Mouse (Mus musculus) stomach, embryonic 15.5 days (tissue): ENCODE data around the gene Wnt2. TPM values are rescaled to one million over a fixed set of nuclear protein-coding genes. Genes with fewer than 3 reads are reported as not detected.

Experiments used
- ATAC-seq: fragments of 200-750 bp; cut with Nextera tagmentation; 2 replicates; pipeline ENCODE4 v1.8.0; 2017; ENCODE audit warnings: low read depth, moderate number of reproducible peaks, moderate TSS enrichment; ENCODE audit not compliant: insufficient read depth, low FRiP score
- H3K27ac ChIP-seq: fragments of 300-500 bp; sonication (generic); 2 replicates; pipeline ENCODE4 v1.5.1; 2015; ENCODE audit warnings: mild to moderate bottlenecking, inconsistent platforms
- H3K27me3 ChIP-seq: fragments of 300-500 bp; sonication (generic); replicated peaks from 2 replicates; pipeline ENCODE4 v1.6.1; 2015; ENCODE audit warnings: inconsistent platforms
- H3K36me3 ChIP-seq: fragments of 300-500 bp; sonication (generic); 2 replicates; pipeline ENCODE4 v1.6.1; 2015; ENCODE audit warnings: inconsistent platforms
- H3K4me1 ChIP-seq: fragments of 300-500 bp; sonication (generic); 2 replicates; pipeline ENCODE4 v1.6.1; 2015; ENCODE audit warnings: inconsistent platforms
- H3K4me2 ChIP-seq: fragments of 300-500 bp; sonication (generic); 2 replicates; pipeline ENCODE4 v1.6.1; 2015; ENCODE audit warnings: mild to moderate bottlenecking, inconsistent platforms
- H3K4me3 ChIP-seq: fragments of 300-500 bp; sonication (generic); replicated peaks from 2 replicates; pipeline ENCODE4 v1.5.1; 2015; ENCODE audit warnings: inconsistent platforms
- H3K9ac ChIP-seq: fragments of 300-500 bp; sonication (generic); 2 replicates; pipeline ENCODE4 v1.6.1; 2015; ENCODE audit warnings: inconsistent platforms
- H3K9me3 ChIP-seq: fragments of 300-500 bp; sonication (generic); 2 replicates; pipeline ENCODE4 v1.6.1; 2016; ENCODE audit warnings: inconsistent platforms
- WGBS: fragments of 180-500 bp; shearing (Covaris S2); methylation state at CpG from one replicate; pipeline ENCODE4 v1.1.7; 2015; 5-methylcytosine and 5-hydroxymethylcytosine counted together
- polyA plus RNA-seq: library from polyadenylated mRNA; unstranded; fragments of >200 nt; fragmentation: Nextera tagmentation; extraction: Ambion mirVana; gene quantifications from 2 replicates; pipeline ENCODE4 v1.2.1, GENCODE M21; 2015

Gene Wnt2
- polyA plus RNA-seq = 1.8 and 2.4 TPM in 2 replicates

GRCm38 (mm10) chr6:18029746-18030656 lies at the start of gene Wnt2:
Gene Wnt2, minus strand, starts transcription at chr6:18030585.
- H3K4me1 ChIP-seq = peaks cover 11% of the 10 kb centered on the region
- H3K4me2 ChIP-seq = peak within 1 kb of the TSS; percentile 81
- no peak within 1 kb of the TSS for H3K27ac ChIP-seq
- 0 out of 2 replicates have a peak, but pooled peaks have one; percentile 29 for ATAC-seq
- H3K9ac ChIP-seq = no peak within 1 kb of the TSS
- WGBS = 2% methylated on average over 47 of the region's 47 CpGs
- peaks cover 40% of the 10 kb centered on the region for H3K27me3 ChIP-seq
- no peaks in the 10 kb centered on the region for H3K9me3 ChIP-seq
- H3K36me3 ChIP-seq = no peaks in the 10 kb centered on the region
- H3K4me3 ChIP-seq = peak within 1 kb of the TSS; percentile 43

DNA sequence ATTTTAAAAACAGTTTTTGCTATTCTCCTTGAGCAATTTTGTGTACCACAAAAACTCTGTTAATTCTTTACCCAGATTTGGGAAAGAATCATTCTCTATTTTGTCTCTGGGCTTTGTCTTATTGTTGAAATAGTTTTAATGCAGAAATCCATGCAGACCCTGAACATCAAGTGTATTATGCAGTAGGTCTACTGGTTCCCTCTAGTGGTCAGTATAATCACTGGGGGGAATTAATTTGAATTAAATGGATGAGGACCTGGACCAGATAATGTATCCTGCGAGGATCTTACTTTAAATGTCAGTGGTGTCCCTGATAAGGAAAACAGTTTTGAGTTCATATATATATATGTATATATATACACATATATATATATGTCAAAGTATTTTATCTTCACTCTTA lies 48.2 kb upstream of the Wnt2 start:
- Histone ChIP-seq H3K4me3 (no peak overlapping the region), H3K27ac (no peak overlapping the region), H3K27me3 (no peaks in the 10 kb centered on the region), H3K4me1 (no peaks in the 10 kb centered on the region), H3K9ac (no peak overlapping the region), H3K9me3 (no peaks in the 10 kb centered on the region), H3K36me3 (no peaks in the 10 kb centered on the region), H3K4me2 (no peak overlapping the region)
- ATAC-seq = no peak
- 13% methylated on average over 1 of the region's 1 CpGs for WGBS

DNA sequence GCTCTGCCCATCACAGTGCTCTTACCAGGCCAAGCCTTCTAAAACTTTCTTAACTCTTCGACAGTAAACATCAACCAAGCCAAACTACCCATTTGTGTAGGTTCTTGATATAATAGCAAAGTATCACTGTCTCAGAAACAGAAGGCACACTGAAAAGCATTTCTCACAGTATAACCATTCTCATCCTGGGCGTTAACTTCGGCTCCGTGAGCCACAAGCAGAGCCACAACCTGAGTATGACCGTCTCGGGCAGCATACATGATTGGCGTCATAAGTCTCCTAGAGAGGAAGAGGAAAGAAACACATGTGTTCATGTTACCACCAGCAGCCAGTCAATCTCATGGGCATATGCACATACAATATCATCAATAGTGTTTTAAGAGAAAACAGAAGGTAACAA lies 46.6 kb upstream of the Wnt2 start:
- Histone ChIP-seq H3K4me1 (no peaks in the 10 kb centered on the region), H3K36me3 (no peaks in the 10 kb centered on the region), H3K9me3 (no peaks in the 10 kb centered on the region), H3K27ac (no peak overlapping the region; the same call in 1 of the 2 replicates), H3K4me2 (no peak overlapping the region), H3K9ac (no peak overlapping the region), H3K27me3 (no peaks in the 10 kb centered on the region), H3K4me3 (no peak overlapping the region)
- ATAC-seq = no peak
- WGBS = 79% methylated on average over 7 of the region's 7 CpGs

DNA sequence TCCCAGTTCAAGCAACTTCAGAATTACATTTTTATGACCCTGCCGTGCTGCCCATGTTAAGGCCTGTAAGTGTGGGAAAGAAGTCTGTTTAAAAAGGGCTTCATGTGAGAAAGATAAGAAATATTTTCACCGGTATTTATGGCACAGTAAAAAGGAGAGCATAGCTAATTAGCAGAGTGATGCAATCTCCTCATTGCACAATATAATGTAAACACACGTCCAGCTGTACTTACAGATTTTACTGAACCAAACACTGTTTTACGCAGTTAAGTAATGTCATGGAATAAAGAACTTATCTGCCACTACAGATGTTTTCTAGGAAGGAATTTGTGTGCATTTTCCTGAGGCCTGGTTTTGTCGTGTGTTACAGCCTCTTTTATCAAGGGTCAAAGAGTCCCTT lies 46.2 kb upstream of the Wnt2 start:
- no peak for ATAC-seq

DNA sequence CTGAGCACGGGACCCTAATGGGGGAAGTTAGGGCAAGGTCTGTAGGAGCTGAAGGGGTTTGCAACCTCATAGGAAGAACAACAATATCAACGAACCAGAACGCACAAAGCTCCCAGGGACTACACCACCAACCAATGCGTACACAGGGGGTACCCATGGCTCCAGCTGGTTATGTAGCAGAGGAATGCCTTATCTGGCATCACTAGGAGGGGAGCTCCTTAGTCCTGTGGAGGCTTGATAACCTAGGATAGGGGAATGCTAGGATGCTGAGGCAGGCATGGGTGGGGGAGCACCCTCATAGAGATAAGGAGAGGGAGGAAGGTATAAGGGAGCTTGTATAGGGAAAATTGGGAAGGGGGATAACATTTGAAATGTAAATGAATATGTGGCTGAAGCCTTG lies 27.5 kb upstream of the Wnt2 start:
- H3K4me3 ChIP-seq = no peak overlapping the region
- no peak overlapping the region for H3K27ac ChIP-seq
- 93% methylated on average over 4 of the region's 4 CpGs for WGBS
- no peak for ATAC-seq
- no peaks in the 10 kb centered on the region for H3K9me3 ChIP-seq
- H3K4me2 ChIP-seq = no peak overlapping the region
- no peaks in the 10 kb centered on the region for H3K27me3 ChIP-seq
- H3K36me3 ChIP-seq = no peaks in the 10 kb centered on the region
- no peak overlapping the region for H3K9ac ChIP-seq
- H3K4me1 ChIP-seq = no peaks in the 10 kb centered on the region

More for the DNA sequence above, 46.2 kb upstream of the Wnt2 start:
- Histone ChIP-seq H3K4me2 (no peak overlapping the region), H3K9me3 (no peaks in the 10 kb centered on the region), H3K27me3 (no peaks in the 10 kb centered on the region), H3K36me3 (no peaks in the 10 kb centered on the region), H3K9ac (no peak overlapping the region), H3K27ac (no peak overlapping the region; the same call in 1 of the 2 replicates), H3K4me1 (no peaks in the 10 kb centered on the region), H3K4me3 (no peak overlapping the region)
- 20% methylated on average over 5 of the region's 5 CpGs for WGBS

DNA sequence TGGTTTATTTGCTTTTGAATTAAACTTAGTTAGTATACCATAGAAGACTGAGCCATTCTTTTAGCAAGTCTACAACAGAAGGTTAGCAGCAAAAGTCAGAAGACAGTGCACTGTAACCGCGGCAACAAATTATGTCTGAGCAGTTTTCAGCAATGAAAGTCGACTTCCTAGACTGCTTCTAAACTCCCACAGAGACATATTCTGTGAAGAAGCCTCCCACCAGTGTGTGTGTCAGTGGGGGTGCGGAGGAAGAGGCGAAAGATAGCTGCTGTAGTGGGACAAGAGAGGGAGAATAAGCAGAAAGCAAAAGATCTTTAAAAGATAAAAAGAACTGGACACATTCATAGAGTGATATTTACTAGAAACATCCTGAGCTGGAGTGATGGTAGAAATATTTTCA lies 21.3 kb upstream of the Wnt2 start:
- Histone ChIP-seq H3K27me3 (no peaks in the 10 kb centered on the region), H3K9me3 (no peaks in the 10 kb centered on the region), H3K27ac (no peak overlapping the region), H3K9ac (no peak overlapping the region), H3K4me2 (no peak overlapping the region), H3K4me3 (no peak overlapping the region), H3K4me1 (no peaks in the 10 kb centered on the region), H3K36me3 (no peaks in the 10 kb centered on the region)
- ATAC-seq = no peak
- WGBS = 68% methylated on average over 5 of the region's 5 CpGs

GRCm38 (mm10) chr6:18044299-18044698 lies 13.9 kb upstream of the Wnt2 start:
- no peak overlapping the region for H3K27ac ChIP-seq
- no peaks in the 10 kb centered on the region for H3K27me3 ChIP-seq
- H3K4me3 ChIP-seq = no peak overlapping the region
- ATAC-seq = no peak
- no peaks in the 10 kb centered on the region for H3K4me1 ChIP-seq
- WGBS = 86% methylated on average over 4 of the region's 4 CpGs
- H3K4me2 ChIP-seq = no peak overlapping the region
- no peaks in the 10 kb centered on the region for H3K36me3 ChIP-seq
- H3K9me3 ChIP-seq = no peaks in the 10 kb centered on the region
- no peak overlapping the region for H3K9ac ChIP-seq

DNA sequence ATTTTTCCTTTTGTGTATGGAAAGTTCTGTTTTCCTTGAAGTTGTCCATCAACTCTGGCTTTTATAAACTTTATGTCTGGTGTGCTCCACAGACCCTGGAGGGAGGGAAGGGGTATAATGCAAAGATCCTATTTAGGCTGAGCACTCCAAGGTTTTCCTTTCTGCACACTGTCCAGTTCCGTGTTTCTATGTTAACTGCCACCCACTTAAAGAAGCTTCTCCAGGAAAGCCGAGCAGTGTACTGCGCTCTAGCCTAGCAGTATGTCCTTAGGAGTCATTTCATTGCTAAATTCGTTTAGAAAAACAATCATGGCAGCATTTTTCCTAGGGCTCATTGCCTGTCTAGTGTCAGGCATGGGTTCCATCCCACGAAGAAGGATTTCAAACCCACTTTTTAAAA lies 12.8 kb upstream of the Wnt2 start:
- no peak for ATAC-seq
- WGBS = 71% methylated on average over 5 of the region's 5 CpGs
- H3K9me3 ChIP-seq = no peaks in the 10 kb centered on the region

DNA sequence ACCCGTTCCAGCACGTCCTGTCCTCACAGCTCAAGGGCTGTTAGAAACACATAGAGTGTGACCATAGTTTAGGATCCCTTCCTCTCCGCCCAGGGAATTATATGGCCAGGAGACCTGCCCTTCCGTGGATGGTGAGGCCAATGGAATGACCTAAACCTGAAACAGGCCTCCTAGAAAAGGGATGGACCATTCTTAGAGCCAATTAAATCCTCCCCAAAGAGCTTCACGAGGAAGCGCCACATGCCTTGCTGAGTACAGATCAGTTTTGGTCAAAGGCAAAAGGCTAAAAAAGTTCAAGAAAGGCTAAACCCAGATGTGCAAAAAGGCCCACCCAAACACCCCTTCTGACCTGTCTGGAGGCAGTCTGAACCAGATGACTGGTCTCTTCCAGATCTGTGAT lies 1.9 kb upstream of the Wnt2 start:
- no peak for ATAC-seq
- H3K4me2 ChIP-seq = peak overlapping the region; percentile 81
- H3K27ac ChIP-seq = no peak overlapping the region
- 36% methylated on average over 6 of the region's 6 CpGs for WGBS
- H3K4me1 ChIP-seq = peaks cover 11% of the 10 kb centered on the region
- no peaks in the 10 kb centered on the region for H3K36me3 ChIP-seq
- H3K9me3 ChIP-seq = no peaks in the 10 kb centered on the region
- H3K4me3 ChIP-seq = peak overlapping the region; percentile 42
- H3K27me3 ChIP-seq = peaks cover 40% of the 10 kb centered on the region
- H3K9ac ChIP-seq = no peak overlapping the region

More for the DNA sequence above, 12.8 kb upstream of the Wnt2 start:
- Histone ChIP-seq H3K9ac (no peak overlapping the region), H3K4me3 (no peak overlapping the region), H3K27me3 (no peaks in the 10 kb centered on the region), H3K4me2 (no peak overlapping the region), H3K27ac (no peak overlapping the region), H3K4me1 (no peaks in the 10 kb centered on the region), H3K36me3 (no peaks in the 10 kb centered on the region)

DNA sequence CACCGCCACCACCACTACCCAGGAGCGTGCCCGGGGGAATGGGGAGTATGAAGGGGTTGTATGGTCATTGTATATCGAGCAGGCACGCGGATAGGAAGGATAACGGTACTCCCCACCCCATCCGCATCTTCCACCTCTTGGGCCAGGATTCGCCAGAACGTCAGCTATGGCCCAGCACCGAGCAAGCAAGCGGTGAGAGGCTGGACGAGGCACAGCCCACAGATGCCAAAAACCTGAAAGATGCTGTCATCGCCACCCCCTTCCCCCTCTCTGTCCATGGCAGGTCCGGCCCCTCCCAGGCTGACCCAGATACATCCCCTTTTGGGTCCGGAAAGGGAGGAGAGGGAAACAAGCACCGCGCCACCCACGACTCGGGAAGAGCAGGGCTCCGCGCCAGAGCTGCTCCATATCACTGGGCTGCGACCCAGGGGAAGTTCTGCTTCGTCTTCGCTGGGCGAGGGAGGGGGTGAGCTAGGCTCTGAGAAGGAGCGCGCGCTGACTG lies 1.2 kb upstream of the Wnt2 start:
- no peak overlapping the region for H3K9ac ChIP-seq
- 2% methylated on average over 29 of the region's 29 CpGs for WGBS

DNA sequence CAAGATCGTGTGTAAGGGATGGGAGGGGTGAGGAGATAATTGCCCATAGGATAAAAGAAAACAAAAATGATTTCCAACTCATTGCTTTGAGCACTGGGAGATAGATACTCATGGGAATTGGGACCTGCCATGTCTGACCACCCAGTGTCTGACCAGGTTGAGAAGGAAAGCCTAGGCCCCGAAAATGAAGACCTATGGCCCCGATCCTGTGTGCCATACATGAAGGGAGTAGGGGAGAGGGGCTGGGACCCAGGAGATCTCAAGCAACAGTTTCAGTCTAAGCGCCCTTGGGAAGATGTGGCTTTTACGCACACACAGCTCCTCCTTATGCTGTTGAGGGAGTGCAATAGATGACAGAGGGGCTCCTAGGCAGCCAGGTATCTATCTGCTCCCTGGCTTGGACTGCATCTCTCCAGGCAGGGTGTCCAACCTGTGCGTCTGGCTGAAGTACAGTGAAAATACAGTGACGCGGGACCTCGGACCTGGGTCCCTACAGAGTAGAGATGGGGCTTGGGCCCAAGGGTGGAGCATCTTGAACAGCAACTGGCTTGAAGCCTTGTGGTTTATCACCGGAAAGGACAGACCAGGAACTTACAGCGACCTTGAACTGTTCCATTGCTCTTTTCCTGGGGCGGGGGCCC lies 603 bp upstream of the Wnt2 start:
- H3K4me1 ChIP-seq = peaks cover 11% of the 10 kb centered on the region
- H3K4me3 ChIP-seq = peak overlapping the region; percentile 43
- H3K27me3 ChIP-seq = peaks cover 40% of the 10 kb centered on the region
- peak overlapping the region; percentile 81 for H3K4me2 ChIP-seq
- WGBS = 13% methylated on average over 12 of the region's 12 CpGs
- H3K27ac ChIP-seq = no peak overlapping the region
- no peaks in the 10 kb centered on the region for H3K36me3 ChIP-seq
- ATAC-seq = no peak
- no peaks in the 10 kb centered on the region for H3K9me3 ChIP-seq
- no peak overlapping the region for H3K9ac ChIP-seq

More for the DNA sequence above, 1.2 kb upstream of the Wnt2 start:
- no peaks in the 10 kb centered on the region for H3K9me3 ChIP-seq
- H3K4me3 ChIP-seq = peak overlapping the region; percentile 42
- H3K4me2 ChIP-seq = peak overlapping the region; percentile 81
- no peak overlapping the region for H3K27ac ChIP-seq
- peak; percentile 73 for ATAC-seq
- no peaks in the 10 kb centered on the region for H3K36me3 ChIP-seq
- peaks cover 11% of the 10 kb centered on the region for H3K4me1 ChIP-seq
- peaks cover 40% of the 10 kb centered on the region for H3K27me3 ChIP-seq
